Mouse (Mus musculus): ENCODE measurements around the gene Cycs.

The Cycs gene

GRCm38 (mm10) chr6:50545412-50546043 lies 20.8 kb downstream of the Cycs start:
- DNase-seq (ENCODE audit: extremely low spot score, low spot score), result peak; percentile 42

GRCm38 (mm10) chr6:50542535-50542934 lies 23.8 kb downstream of the Cycs start:
- no peak for DNase-seq (ENCODE audit: extremely low spot score, low spot score)

- DNase-seq (ENCODE audit: extremely low spot score, low spot score), result no peak
These were observed 26.7 kb downstream of the Cycs start for GRCm38 (mm10) chr6:50539641-50540040.

GRCm38 (mm10) chr6:50536461-50536892 lies 29.9 kb downstream of the Cycs start:
- DNase-seq (ENCODE audit: extremely low spot score, low spot score), result peak; percentile 82

GRCm38 (mm10) chr6:50535346-50535745 lies 31.0 kb downstream of the Cycs start:
- no peak for DNase-seq (ENCODE audit: extremely low spot score, low spot score)

- no peak for DNase-seq (ENCODE audit: extremely low spot score, low spot score)
These were observed 34.4 kb downstream of the Cycs start for GRCm38 (mm10) chr6:50531920-50532319.

GRCm38 (mm10) chr6:50531003-50531402 lies 35.3 kb downstream of the Cycs start:
- DNase-seq (ENCODE audit: extremely low spot score, low spot score), result no peak

- DNase-seq (ENCODE audit: extremely low spot score, low spot score), result no peak
These were observed 37.1 kb downstream of the Cycs start for GRCm38 (mm10) chr6:50529194-50529593.

- no peak for DNase-seq (ENCODE audit: extremely low spot score, low spot score)
These were observed 38.9 kb downstream of the Cycs start for GRCm38 (mm10) chr6:50527416-50527815.

GRCm38 (mm10) chr6:50526597-50527024 lies 39.7 kb downstream of the Cycs start:
- DNase-seq (ENCODE audit: extremely low spot score, low spot score), result peak; percentile 55

- no peak for DNase-seq (ENCODE audit: extremely low spot score, low spot score)
These were observed 40.5 kb downstream of the Cycs start for GRCm38 (mm10) chr6:50525846-50526245.

GRCm38 (mm10) chr6:50524261-50524896 lies 42.0 kb downstream of the Cycs start:
- DNase-seq (ENCODE audit: extremely low spot score, low spot score), result no peak

- no peak for DNase-seq (ENCODE audit: extremely low spot score, low spot score)
These were observed 43.6 kb downstream of the Cycs start for GRCm38 (mm10) chr6:50522772-50523171.

- no peak for DNase-seq (ENCODE audit: extremely low spot score, low spot score)
These were observed 44.7 kb downstream of the Cycs start for GRCm38 (mm10) chr6:50521532-50522135.

- DNase-seq (ENCODE audit: extremely low spot score, low spot score), result no peak
These were observed 46.2 kb downstream of the Cycs start for GRCm38 (mm10) chr6:50520139-50520538.

GRCm38 (mm10) chr6:50518371-50518770 lies 48.0 kb downstream of the Cycs start:
- DNase-seq (ENCODE audit: extremely low spot score, low spot score), result no peak
